Mouse (Mus musculus): ENCODE measurements around the gene Carhsp1. TPM values are rescaled to one million over a fixed set of nuclear protein-coding genes. Genes with fewer than 3 reads are reported as not detected.

The Carhsp1 gene
- polyA plus RNA-seq (2017; shearing (Covaris generic)) = 24.1 TPM

DNA sequence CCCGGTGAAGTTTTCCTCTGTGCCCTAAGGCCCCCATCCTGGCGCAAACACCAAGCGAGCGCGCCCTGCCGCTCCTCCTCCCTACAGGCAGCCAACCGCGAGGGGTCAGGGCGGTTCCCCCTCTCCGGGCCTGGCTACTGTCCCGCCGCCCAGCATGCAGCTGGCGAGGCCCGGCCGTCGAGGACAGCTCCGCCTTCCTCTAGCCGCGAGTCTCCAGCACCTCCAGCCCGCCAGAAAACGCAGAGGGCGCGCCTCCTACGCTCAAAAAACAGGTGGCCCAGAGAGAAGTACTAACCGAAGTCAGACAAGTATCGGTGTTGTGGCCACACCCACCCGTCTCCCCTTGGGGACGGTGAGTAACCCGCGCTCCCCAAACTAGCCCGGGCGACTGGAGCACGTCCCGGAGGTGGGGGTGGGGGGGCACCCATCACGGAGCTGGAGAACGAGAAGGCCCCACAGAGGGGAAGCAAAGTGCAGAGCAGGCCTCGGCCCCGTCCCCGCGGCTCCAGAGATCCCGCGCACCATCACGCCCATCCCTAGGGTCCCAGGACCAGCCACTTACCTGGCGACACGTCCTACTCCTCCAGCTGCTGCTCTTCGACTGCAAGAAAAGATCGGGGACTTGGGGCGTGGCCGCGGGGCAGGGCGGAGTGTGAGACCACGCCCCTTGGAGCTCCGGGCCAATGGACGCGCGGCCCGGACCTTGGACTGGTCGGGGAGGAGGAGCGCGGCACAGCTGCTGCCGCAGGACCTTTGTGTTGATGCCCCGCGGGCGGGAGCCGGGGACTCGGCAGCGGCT is at the start of gene Carhsp1:
TSS of gene Carhsp1 (minus strand) at position 605 of the 799 bp plus-strand sequence.

DNA sequence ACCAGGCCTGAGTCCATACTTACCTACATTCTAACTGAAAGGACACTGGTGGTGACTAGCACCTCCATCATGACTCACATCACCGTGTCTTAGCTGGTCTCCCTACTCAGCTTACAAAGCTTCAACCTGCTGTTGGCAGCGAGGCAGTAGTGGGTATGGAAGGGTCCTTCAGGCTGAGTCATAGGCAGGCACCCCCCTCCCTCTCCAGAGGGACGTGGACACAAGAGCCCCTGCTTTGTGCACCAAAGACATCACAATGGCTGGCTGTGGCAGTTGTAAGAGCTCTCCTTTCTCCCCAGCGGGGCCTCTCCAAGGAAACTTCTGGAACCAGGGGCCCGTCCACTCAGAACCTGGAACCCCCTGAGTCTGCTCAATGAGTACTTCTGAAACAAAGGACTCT is 8.5 kb upstream of the Carhsp1 start, which contains the start of gene Gm5767:
TSS of gene Gm5767 (plus strand) at position 301 of the 400 bp plus-strand sequence.

DNA sequence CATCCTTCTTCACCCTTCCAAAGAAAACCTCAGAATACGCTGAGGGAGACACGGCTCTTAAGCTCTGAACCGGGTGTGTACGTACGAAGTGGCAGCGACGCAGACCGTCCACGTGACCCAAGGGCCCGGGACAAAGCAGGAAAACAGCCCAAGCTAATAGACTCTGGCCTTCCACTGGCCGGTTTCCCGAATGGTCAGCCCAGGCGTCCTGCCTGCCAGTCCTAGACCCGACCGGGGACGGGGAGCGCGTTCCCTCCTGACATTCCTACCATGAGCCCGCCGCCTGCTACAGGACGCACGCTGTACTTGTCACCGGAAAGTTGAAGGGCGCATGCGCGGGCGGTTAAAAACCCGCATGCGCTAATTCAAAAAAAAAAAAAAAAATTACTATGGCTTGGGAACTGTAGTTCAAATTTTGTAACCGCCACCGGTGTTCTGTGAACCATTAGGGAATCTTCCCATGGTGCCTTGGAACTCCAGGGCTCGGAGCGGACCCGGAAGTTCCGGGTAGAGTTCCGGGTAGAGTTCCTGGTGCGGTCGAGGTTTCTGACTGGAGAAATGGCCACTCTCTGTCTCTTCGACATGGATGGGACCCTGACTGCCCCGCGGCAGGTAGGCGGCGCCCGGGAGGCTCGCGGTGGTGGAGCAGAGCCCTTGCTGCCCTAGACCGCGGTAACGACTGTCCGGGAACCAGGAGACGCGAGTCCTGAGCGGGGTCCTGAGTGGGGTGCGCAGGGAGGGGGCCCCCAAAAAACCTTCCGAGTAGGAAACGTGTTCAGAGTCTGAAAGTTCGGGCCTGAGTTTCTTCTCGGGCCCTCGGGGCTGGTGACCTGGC is 34.5 kb downstream of the Carhsp1 start, which contains the start of the genes Pmm2 and Tmem186:
TSS of gene Pmm2 (plus strand) at position 458 of the 835 bp plus-strand sequence.
TSS of gene Tmem186 (minus strand) at position 496 of the 835 bp plus-strand sequence.

Other genes with a start within 250 kb of the Carhsp1 start
- gene Tmem114, start 247.0 kb downstream of the Carhsp1 start, polyA plus RNA-seq (2017; shearing (Covaris generic)) = not detected
- 42.5 TPM for gene Mettl22, start 201.4 kb downstream of the Carhsp1 start, polyA plus RNA-seq (2017; shearing (Covaris generic))
- gene Abat, start 158.7 kb downstream of the Carhsp1 start, polyA plus RNA-seq (2017; shearing (Covaris generic)) = 0.77 TPM
- 121 TPM for gene Pmm2, start 34.5 kb downstream of the Carhsp1 start, polyA plus RNA-seq (2017; shearing (Covaris generic))
- gene Tmem186, start 34.4 kb downstream of the Carhsp1 start, polyA plus RNA-seq (2017; shearing (Covaris generic)) = 21.1 TPM
- gene Gm5767, start 8.6 kb upstream of the Carhsp1 start, polyA plus RNA-seq (2017; shearing (Covaris generic)) = not detected
- gene Usp7, start 120.2 kb upstream of the Carhsp1 start, polyA plus RNA-seq (2017; shearing (Covaris generic)) = 19.7 TPM
- gene 1810013L24Rik, start 157.9 kb upstream of the Carhsp1 start, polyA plus RNA-seq (2017; shearing (Covaris generic)) = 10.4 TPM

All from CD4-positive, CD25-positive, alpha-beta regulatory T cell, adult 9 weeks (primary cell).